Mouse (Mus musculus) CD4-positive, CD25-positive, alpha-beta regulatory T cell, adult 2 months (primary cell): ENCODE data around the gene Kif16b.

Experiments
- DNase-seq: peaks from one replicate; pipeline ENCODE4 v3.0.0-alpha.2; 2012; ENCODE audit warnings: low read depth, low spot score

The Kif16b gene

GRCm38 (mm10) chr2:142734046-142734445, 167.3 kb downstream of the Kif16b start:
- no peak for DNase-seq

DNA sequence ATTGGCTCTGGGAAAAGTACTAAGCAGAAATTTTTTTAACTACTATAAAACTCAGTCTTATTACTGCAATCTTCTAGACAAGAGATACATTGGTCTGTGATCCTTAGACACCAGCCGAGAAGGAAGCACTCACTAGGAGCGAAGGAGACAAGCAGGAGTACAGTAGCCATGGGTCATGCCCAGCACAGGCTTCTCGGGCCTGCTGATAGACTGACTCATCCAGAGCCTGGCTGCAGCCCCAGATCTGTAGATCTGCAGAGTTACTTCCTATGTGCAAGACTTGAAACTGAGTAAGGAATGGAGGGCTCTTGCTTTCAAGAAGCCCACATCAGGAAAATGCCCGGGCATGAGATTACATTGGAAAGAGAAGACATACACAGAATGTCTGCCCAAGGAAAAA, 169.0 kb downstream of the Kif16b start:
- DNase-seq, result no peak

DNA sequence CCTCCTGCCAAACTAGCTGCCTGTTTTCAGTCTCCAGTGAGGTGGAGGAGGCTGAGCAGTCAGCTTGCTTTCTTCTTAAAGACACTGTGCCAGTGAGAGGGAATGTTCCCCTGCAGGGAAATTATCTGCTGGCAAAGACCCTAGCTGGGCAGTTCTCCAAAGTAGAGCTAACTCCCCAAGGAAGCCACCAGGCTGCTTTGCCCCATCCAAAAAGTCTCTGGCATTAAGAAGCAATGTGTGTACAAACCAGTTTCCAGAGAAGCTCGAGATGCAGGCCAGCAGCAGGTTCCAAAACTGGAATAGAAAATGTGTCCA, 169.6 kb downstream of the Kif16b start:
- no peak for DNase-seq

DNA sequence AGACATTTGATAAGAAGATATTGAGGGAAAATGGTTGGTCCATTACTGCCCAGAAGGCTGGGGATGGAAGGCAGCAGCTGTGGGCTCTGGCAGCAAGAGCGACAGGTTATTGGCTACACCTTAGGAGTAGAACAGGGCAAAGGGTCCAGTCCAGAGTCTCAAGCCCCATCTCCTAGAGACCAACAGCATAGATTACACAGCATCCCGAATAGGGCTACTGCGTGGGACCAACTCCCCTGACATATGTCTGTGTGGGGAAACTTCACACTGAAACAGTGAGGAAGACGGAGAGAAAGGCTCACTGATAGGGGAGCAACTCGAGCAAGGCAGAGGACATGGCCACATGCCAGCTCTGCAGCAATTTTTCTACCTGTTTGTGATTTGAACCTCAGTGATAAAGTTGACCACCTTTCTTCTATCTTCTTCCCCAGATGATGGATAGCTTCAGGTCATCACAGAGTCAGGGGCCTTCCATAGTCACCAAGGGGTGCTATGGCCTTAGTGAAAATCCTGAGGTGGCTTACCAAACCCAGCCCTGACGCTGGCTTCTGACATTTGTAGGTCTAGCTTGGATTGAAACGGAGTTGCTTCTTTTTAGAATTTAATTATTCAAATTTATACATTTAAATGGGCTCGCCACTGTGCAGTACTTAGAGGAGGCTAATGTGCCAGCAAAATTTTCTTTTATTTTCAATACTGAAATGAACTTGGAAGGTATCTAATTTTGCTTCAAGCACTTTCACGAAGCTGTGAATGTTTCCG, 170.1 kb downstream of the Kif16b start:
- no peak for DNase-seq

- no peak for DNase-seq
These were observed 176.9 kb downstream of the Kif16b start for GRCm38 (mm10) chr2:142724215-142725001.

DNA sequence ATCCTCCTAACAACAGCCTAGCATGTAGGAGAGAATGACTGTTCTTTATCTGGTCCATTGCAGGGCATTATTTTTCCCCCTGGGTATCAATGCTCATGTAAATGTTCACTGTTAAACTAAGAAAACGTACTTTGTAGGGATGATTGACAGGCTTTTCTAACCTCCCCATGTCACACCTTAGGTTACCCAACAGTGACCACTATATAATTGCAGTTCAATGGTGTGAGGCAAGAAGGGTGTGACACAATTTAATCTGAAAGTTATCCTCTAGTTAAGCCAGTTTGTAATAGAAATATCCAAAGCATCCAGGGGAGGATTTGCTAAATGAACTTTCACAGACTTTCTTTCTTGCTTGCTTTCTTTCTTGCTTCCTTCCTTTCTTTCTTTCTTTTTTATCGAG, 181.2 kb downstream of the Kif16b start:
- DNase-seq, result no peak

- no peak for DNase-seq
These were observed 182.3 kb downstream of the Kif16b start for GRCm38 (mm10) chr2:142718998-142719397.

- DNase-seq, result no peak
These were observed 183.7 kb downstream of the Kif16b start for GRCm38 (mm10) chr2:142717591-142717990.

GRCm38 (mm10) chr2:142715912-142716260, 185.4 kb downstream of the Kif16b start:
- no peak for DNase-seq

DNA sequence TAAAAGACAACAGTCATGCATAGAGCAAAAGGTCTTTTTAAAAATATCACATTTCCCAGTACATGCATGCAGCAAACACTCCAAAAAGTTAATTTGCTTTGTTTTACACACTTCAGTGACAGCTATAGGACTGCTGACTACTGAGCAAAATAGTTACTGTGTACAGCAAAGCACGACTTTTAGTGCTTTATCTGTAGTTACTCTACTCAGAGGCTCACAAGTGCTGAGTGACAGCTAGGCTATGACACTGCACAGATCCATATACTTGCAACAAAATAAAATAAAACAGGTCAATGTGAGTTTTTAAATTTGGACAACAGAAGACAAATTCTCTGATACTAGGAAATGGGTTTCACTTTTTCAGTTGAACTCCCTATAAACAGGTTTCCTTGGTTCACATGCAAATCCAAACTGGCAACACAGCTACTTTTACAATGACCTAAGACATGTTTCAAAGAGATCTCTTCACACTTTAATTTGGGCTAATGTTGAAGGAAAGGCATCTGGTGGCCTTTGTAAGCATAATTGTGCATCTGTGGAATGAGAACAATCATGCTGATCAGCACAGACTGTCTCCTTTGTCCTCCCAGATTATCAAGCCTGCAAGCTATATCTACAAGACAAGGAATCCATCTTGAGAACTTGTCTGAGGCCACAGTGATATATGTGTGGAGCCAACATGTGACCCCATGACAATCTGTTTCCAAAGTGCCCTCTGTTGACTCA, 186.0 kb downstream of the Kif16b start:
- DNase-seq, result no peak

DNA sequence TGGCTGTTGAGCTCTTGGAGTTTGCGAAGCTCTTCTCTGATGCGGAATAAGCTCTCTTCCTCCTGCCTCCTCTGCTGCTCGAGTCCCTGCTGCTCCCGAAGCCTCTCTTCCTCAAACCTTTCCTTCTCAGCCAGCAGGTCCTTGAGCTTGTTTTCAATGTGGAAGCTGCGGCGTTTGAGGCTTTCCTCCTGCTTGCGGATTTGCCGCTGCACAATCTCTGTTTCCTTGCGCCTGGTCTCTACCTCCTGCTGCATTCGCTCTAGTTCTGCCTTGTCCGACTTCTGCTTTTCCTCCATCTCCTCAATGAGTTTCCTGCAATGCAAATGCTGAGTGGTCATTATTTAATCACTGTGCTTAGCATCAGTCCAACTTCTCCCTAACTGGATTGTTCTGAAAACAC, 188.6 kb downstream of the Kif16b start:
- no peak for DNase-seq

DNA sequence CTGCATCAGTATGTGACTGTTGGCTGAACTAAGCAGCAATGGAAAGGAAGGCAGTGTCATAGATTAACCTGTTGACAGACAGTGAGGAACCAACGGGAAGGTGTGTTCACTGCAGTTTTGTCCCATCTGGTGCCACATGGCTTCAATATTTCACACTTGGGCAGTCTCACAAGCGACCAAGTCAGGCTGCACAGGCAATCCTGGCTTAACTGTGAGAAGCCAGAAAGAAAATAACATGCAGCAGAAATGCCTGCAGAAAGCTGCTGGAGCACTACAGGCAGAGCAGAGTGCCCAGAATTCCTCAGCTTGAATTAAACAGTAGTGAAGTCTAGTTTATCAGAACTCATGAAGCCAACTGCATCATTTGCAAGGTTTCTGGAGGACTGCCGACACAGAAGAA, 192.0 kb downstream of the Kif16b start:
- no peak for DNase-seq

DNA sequence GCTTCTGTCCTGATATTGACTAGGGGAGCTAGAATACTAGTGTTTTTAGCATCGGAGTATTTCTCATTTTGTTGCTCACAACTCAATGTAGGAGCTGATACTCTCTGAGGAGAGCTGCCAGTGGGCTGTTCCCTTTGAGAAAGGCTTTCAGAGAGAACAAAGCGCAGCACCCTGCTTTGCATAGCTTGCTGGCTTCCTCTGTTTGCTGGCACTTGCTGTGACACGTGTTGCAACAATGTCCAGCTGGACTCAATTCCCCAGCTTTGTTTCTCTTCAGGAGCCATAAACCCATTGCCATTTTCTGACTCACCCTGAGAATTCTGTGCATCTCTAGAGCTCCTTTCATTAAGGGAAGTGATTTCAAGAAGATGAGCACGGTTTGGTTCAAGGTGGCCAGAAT, 200.6 kb downstream of the Kif16b start:
- no peak for DNase-seq

- no peak for DNase-seq
These were observed 202.7 kb downstream of the Kif16b start for GRCm38 (mm10) chr2:142698650-142699049.

- DNase-seq, result no peak
These were observed 206.4 kb downstream of the Kif16b start for GRCm38 (mm10) chr2:142694936-142695331.

DNA sequence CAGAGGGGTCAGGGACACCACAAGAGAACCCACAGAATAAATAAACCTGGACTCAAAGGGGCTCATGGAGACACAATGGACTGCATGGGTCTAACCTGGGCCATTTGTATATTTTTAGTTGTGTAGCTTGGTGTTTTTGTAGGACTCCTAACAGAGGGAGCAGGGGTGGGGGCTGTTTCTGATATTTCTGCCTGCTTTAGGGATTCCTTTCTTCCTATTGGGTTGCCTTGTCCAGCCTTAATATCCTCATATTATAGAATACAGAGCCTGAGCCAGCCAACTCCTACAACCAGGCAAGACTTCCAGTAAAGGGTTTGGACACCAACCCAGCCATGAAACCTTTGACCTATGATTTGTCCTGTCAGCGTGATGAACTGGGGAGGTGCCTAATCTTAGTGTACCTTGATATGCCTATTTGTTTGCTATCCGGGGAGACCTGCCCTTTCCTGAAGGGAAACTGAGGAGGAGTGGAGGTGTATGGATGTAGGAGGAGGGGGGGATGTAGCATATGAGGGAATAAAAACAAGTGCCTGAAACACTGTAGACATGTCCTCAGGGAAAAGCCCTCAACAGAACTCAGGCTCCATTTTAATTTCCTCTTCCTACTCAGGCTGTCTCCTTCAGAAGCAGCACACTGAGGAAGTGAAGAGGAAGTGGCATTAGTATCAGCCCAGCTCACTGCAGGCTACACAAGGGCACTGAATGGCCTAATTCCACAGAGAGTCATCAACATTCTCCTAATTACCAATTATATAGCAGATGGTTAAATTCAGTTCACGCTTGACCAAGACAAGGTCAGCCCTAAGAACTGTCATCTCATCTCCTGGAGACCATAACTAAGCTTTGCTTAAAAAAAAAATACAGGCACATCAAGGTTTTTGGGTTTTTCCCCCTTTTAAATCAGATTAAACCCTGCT, 207.1 kb downstream of the Kif16b start:
- DNase-seq, result no peak

DNA sequence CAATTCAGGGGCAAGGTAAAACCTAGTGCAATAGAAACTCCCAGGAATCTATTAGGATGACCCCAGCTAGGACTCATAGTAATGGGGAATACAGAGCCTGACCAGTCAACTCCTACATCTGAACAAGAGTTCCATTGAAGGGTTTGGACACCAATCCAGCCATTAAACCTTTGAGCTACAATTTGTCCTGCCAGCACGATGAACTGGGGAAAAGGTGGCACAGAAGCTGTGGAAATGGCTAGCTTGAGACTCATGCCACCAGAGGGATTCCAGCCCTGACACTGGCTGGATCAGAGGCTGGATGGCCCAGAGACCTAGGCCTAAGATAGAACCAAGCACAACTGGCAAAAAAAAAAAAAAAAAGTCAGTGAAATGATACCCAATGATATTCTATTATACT, 207.9 kb downstream of the Kif16b start:
- no peak for DNase-seq

- DNase-seq, result no peak
These were observed 211.8 kb downstream of the Kif16b start for GRCm38 (mm10) chr2:142689496-142689895.

GRCm38 (mm10) chr2:142687936-142688514, 213.3 kb downstream of the Kif16b start:
- DNase-seq, result no peak

- DNase-seq, result no peak
These were observed 218.2 kb downstream of the Kif16b start for GRCm38 (mm10) chr2:142682965-142683709.

- DNase-seq, result no peak
These were observed 232.9 kb downstream of the Kif16b start for GRCm38 (mm10) chr2:142668426-142668825.
